Mouse (Mus musculus) cerebellum, adult 9-10 months (tissue): ENCODE results near the gene Olfr129.

Experiments used
- DNase-seq: peaks from one replicate; pipeline ENCODE4 v3.0.0; 2022

Olfr129 gene

GRCm38 (mm10) chr17:38059979-38060378 lies at the start of gene Olfr129:
TSS of gene Olfr129 (minus strand) at chr17:38060079.
- DNase-seq: no peak

- DNase-seq: no peak
Measured at GRCm38 (mm10) chr17:38088593-38088992, 28.7 kb upstream of the Olfr129 start, which contains the start of gene Olfr131. TSS of gene Olfr131 (minus strand) at chr17:38088693.

- DNase-seq: no peak
Measured at GRCm38 (mm10) chr17:38082364-38082763, 22.5 kb upstream of the Olfr129 start.

GRCm38 (mm10) chr17:38063621-38064020 lies 3.7 kb upstream of the Olfr129 start, which contains the start of gene Olfr130:
TSS of gene Olfr130 (plus strand) at chr17:38063921.
- DNase-seq: no peak

- DNase-seq: no peak
Measured at GRCm38 (mm10) chr17:38026297-38026696, 33.6 kb downstream of the Olfr129 start.

- DNase-seq: no peak
Measured at GRCm38 (mm10) chr17:38016341-38016740, 43.5 kb downstream of the Olfr129 start.

- DNase-seq: no peak
Measured at GRCm38 (mm10) chr17:38004996-38005395, 54.9 kb downstream of the Olfr129 start.
